11 mouse cellular contexts compared by ENCODE assay signal in genomic region chr13:94135180-94135579, GRCm38 (mm10).
DNase-seq lines count a peak whose midpoint lies in the region; ATAC-seq and TF ChIP-seq lines count a peak whose summit lies in the region.
"Had no signal": no experiment of that assay in that cellular context is flagged by ENCODE, and none has a peak within 500 bp of the region (broad histone marks: within the 10 kb centered on the region; RNA-seq: fewer than 3 reads in every experiment).

No protein-coding gene starts in this region.

- DNase-seq in forebrain, postnatal 0 days, result no peak
- peak; percentile 23 for DNase-seq in retina, postnatal 1 day
- DNase-seq in retina, embryonic 14.5 days (ENCODE audit: low spot score), result no peak
- DNase-seq in layer of hippocampus, postnatal 10 days (ENCODE audit: low spot score in 2 of 2), result no peak
- no peak for DNase-seq in right cerebral cortex, adult 2 months (ENCODE audit: low spot score in 2 of 2)
- DNase-seq: cerebellum, postnatal 36 days had no signal

- TF ChIP-seq CTCF in forebrain, postnatal 0 days (IDR thresholded peaks at IDR 0.05; ENCODE audit: low read depth), result no peak

- no peaks in the 10 kb centered on the region for H3K9me3 ChIP-seq in forebrain, postnatal 0 days (ENCODE audit: low read length)
- H3K9me3 ChIP-seq in forebrain, embryonic 13.5 days (replicated peaks), result no peaks in the 10 kb centered on the region
- H3K9me3 ChIP-seq in intestine, embryonic 15.5 days, result no peaks in the 10 kb centered on the region

- H3K9ac ChIP-seq in forebrain, postnatal 0 days, result no peak overlapping the region
- H3K9ac ChIP-seq in forebrain, embryonic 13.5 days, result no peak overlapping the region
- H3K9ac ChIP-seq in intestine, embryonic 15.5 days, result no peak overlapping the region

- no peaks in the 10 kb centered on the region for H3K36me3 ChIP-seq in forebrain, postnatal 0 days (ENCODE audit: insufficient read depth)
- no peaks in the 10 kb centered on the region for H3K36me3 ChIP-seq in forebrain, embryonic 13.5 days (ENCODE audit: poor library complexity, severe bottlenecking)
- H3K36me3 ChIP-seq in intestine, embryonic 15.5 days, result no peaks in the 10 kb centered on the region

- no peaks in the 10 kb centered on the region for H3K27me3 ChIP-seq in forebrain, postnatal 0 days (ENCODE audit: insufficient read depth, low read length)
- H3K27me3 ChIP-seq in forebrain, embryonic 13.5 days, result no peaks in the 10 kb centered on the region
- no peaks in the 10 kb centered on the region for H3K27me3 ChIP-seq in intestine, embryonic 15.5 days (replicated peaks)

- no peak overlapping the region for H3K4me3 ChIP-seq in forebrain, postnatal 0 days (ENCODE audit: low read depth, low read length)
- no peak overlapping the region for H3K4me3 ChIP-seq in forebrain, embryonic 13.5 days
- H3K4me3 ChIP-seq in intestine, embryonic 15.5 days (replicated peaks), result no peak overlapping the region

- H3K4me2 ChIP-seq in forebrain, postnatal 0 days (ENCODE audit: low read depth), result no peak overlapping the region
- H3K4me2 ChIP-seq in forebrain, embryonic 13.5 days, result no peak overlapping the region
- H3K4me2 ChIP-seq in intestine, embryonic 15.5 days (replicated peaks), result no peak overlapping the region

- H3K27ac ChIP-seq in forebrain, postnatal 0 days (ENCODE audit: low read depth, low read length), result no peak overlapping the region
- no peak overlapping the region for H3K27ac ChIP-seq in forebrain, embryonic 13.5 days
- H3K27ac ChIP-seq in intestine, embryonic 15.5 days, result peak overlapping the region; percentile 66

- WGBS in forebrain, postnatal 0 days, result 76% methylated on average over 7 of the region's 7 CpGs
- WGBS in forebrain, embryonic 13.5 days, result 81% methylated on average over 7 of the region's 7 CpGs
- 43% methylated on average over 7 of the region's 7 CpGs for WGBS in intestine, embryonic 15.5 days

- H3K4me1 ChIP-seq in forebrain, postnatal 0 days (ENCODE audit: insufficient read depth), result no peaks in the 10 kb centered on the region; the same call in 1 of the 2 replicates
- peaks cover 11% of the 10 kb centered on the region; the same call in 1 of the 2 replicates for H3K4me1 ChIP-seq in forebrain, embryonic 13.5 days
- H3K4me1 ChIP-seq in intestine, embryonic 15.5 days (replicated peaks), result peaks cover 23% of the 10 kb centered on the region

- ATAC-seq in forebrain, postnatal 0 days, result peak; percentile 8; the same call in 1 of the 2 replicates
- ATAC-seq in forebrain, embryonic 13.5 days, result no peak
- peak; percentile 79 for ATAC-seq in intestine, embryonic 15.5 days
- ATAC-seq in megakaryocyte progenitor cell, adult 5-6 weeks (replicated peaks; ENCODE audit: poor library complexity), result no peak
- ATAC-seq: forebrain, embryonic 14.5 days; inflammation-experienced regulatory T-cells, adult 6 months had no signal

Comparison
In these comparisons a context has a peak if more than half of its experiments do, and no peak if none do; other contexts are left out.
1. ATAC-seq: peak in forebrain, postnatal 0 days (single experiment) and intestine, embryonic 15.5 days (single experiment); none in forebrain, embryonic 13.5 days (single experiment) and megakaryocyte progenitor cell, adult 5-6 weeks (single experiment).